Mouse (Mus musculus): ENCODE measurements at regions not wholly inside any gene's neighbourhood (a gene's known extent, or its start where the extent isn't known, plus 50 kb on each side); places are given as distances from the start of the nearest gene placed in this dataset.

- Histone ChIP-seq H3K36me3 (ENCODE audit: control insufficient read depth, insufficient read depth, low read length, poor library complexity, severe bottlenecking) (no peaks in the 10 kb centered on the region), H3K4me1 (ENCODE audit: control insufficient read depth, insufficient read depth, low read length) (no peaks in the 10 kb centered on the region), H3K9me3 (replicated peaks; ENCODE audit: control insufficient read depth, insufficient read depth, low read length, poor library complexity, severe bottlenecking) (no peaks in the 10 kb centered on the region), H3K27ac (ENCODE audit: insufficient read depth, low read length) (no peak overlapping the region), H3K4me3 (ENCODE audit: low read depth, low read length) (no peak overlapping the region), H3K9ac (ENCODE audit: low read depth, poor library complexity, severe bottlenecking) (no peak overlapping the region), H3K27me3 (ENCODE audit: control insufficient read depth, insufficient read depth, low read length, poor library complexity, severe bottlenecking) (no peaks in the 10 kb centered on the region)
- TF ChIP-seq CTCF (IDR thresholded peaks at IDR 0.05; ENCODE audit: low read depth, low read length) (no peak), EP300 (IDR thresholded peaks at IDR 0.05; ENCODE audit: insufficient read depth, low read depth, low read length) (no peak), POLR2A (IDR thresholded peaks at IDR 0.05; ENCODE audit: insufficient read depth, low read length) (no peak)
Observed at GRCm38 (mm10) chr5:118984797-118985408, 424.4 kb downstream of the Med13l start.

DNA sequence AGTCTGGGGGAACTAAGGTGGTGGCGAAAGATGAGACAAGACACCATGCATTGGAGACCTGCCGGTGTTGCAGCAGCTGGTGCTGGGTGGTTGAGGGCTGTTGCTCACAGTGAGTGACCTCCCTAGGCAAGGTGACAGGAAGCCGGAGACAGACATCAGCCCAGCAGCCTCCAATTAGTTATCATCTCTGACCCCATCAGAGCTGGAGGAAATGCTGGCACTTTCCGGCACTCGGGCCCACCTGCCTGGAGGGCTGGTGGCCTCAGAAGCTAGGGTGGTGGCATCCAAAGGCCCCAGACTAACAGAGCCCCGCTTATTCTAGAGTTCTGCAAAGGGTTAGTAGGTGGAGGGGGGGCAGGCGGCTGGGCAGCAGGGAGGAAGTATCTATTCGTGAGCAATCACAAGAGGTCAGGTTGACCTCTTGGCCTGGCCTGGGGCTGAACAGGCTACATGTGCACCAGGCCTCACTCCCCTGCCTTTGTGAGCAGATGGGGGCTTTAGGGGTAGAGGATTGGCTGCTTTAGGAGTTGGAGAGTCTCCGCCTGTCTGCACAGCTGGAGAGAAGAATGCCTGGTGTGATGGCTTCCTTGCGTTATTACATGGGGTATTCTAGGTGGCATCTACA is 427.0 kb downstream of the Med13l start:
- no peak overlapping the region for H3K4me3 ChIP-seq (ENCODE audit: low read depth, low read length)
- no peaks in the 10 kb centered on the region for H3K36me3 ChIP-seq (ENCODE audit: control insufficient read depth, insufficient read depth, low read length, poor library complexity, severe bottlenecking)
- TF ChIP-seq CTCF (IDR thresholded peaks at IDR 0.05; ENCODE audit: low read depth, low read length) (no peak), POLR2A (IDR thresholded peaks at IDR 0.05; ENCODE audit: insufficient read depth, low read length) (no peak), EP300 (IDR thresholded peaks at IDR 0.05; ENCODE audit: insufficient read depth, low read depth, low read length) (no peak)
- no peaks in the 10 kb centered on the region for H3K9me3 ChIP-seq (replicated peaks; ENCODE audit: control insufficient read depth, insufficient read depth, low read length, poor library complexity, severe bottlenecking)
- H3K27ac ChIP-seq (ENCODE audit: insufficient read depth, low read length) = no peak overlapping the region
- H3K4me1 ChIP-seq (ENCODE audit: control insufficient read depth, insufficient read depth, low read length) = no peaks in the 10 kb centered on the region
- no peak overlapping the region for H3K9ac ChIP-seq (ENCODE audit: low read depth, poor library complexity, severe bottlenecking)
- H3K27me3 ChIP-seq (ENCODE audit: control insufficient read depth, insufficient read depth, low read length, poor library complexity, severe bottlenecking) = no peaks in the 10 kb centered on the region

DNA sequence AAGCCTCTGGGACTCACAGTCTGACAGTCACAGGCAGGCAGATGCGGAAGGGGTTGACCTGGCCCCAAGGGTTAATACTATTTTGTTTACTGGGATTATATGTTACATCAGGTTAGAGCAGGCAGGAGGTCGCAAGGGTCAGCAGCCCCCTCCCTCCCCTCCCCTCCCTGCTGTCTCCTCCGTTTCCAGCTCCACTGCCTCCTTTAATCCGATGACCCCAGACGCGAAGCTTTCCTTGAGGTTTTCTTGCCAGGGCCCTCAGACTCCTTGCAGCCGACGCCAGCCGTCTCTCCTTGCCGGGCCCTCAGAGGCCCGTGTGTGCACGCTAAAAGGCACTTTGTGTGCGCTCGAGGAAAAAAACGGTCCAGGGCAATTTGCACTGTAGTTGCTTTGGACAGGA is 438.6 kb downstream of the Med13l start:
- no peaks in the 10 kb centered on the region for H3K9me3 ChIP-seq (replicated peaks; ENCODE audit: control insufficient read depth, insufficient read depth, low read length, poor library complexity, severe bottlenecking)
- TF ChIP-seq CTCF (IDR thresholded peaks at IDR 0.05; ENCODE audit: low read depth, low read length) (no peak), POLR2A (IDR thresholded peaks at IDR 0.05; ENCODE audit: insufficient read depth, low read length) (no peak), EP300 (IDR thresholded peaks at IDR 0.05; ENCODE audit: insufficient read depth, low read depth, low read length) (no peak)
- H3K4me3 ChIP-seq (ENCODE audit: low read depth, low read length) = no peak overlapping the region
- no peaks in the 10 kb centered on the region for H3K27me3 ChIP-seq (ENCODE audit: control insufficient read depth, insufficient read depth, low read length, poor library complexity, severe bottlenecking)
- no peaks in the 10 kb centered on the region for H3K36me3 ChIP-seq (ENCODE audit: control insufficient read depth, insufficient read depth, low read length, poor library complexity, severe bottlenecking)
- H3K27ac ChIP-seq (ENCODE audit: insufficient read depth, low read length) = no peak overlapping the region
- no peak overlapping the region for H3K9ac ChIP-seq (ENCODE audit: low read depth, poor library complexity, severe bottlenecking)
- no peaks in the 10 kb centered on the region for H3K4me1 ChIP-seq (ENCODE audit: control insufficient read depth, insufficient read depth, low read length)

- no peaks in the 10 kb centered on the region for H3K4me1 ChIP-seq (ENCODE audit: control insufficient read depth, insufficient read depth, low read length)
- peak overlapping the region; percentile 37 for H3K4me3 ChIP-seq (ENCODE audit: low read depth, low read length)
- H3K27ac ChIP-seq (ENCODE audit: insufficient read depth, low read length) = no peak overlapping the region
- peak overlapping the region; percentile 36; the same call in 1 of the 2 replicates for H3K9ac ChIP-seq (ENCODE audit: low read depth, poor library complexity, severe bottlenecking)
- no peaks in the 10 kb centered on the region for H3K27me3 ChIP-seq (ENCODE audit: control insufficient read depth, insufficient read depth, low read length, poor library complexity, severe bottlenecking)
- no peaks in the 10 kb centered on the region for H3K9me3 ChIP-seq (replicated peaks; ENCODE audit: control insufficient read depth, insufficient read depth, low read length, poor library complexity, severe bottlenecking)
- TF ChIP-seq POLR2A (IDR thresholded peaks at IDR 0.05; ENCODE audit: insufficient read depth, low read length) = no peak
- no peak for TF ChIP-seq EP300 (IDR thresholded peaks at IDR 0.05; ENCODE audit: insufficient read depth, low read depth, low read length)
- no peak for TF ChIP-seq CTCF (IDR thresholded peaks at IDR 0.05; ENCODE audit: low read depth, low read length)
- no peaks in the 10 kb centered on the region for H3K36me3 ChIP-seq (ENCODE audit: control insufficient read depth, insufficient read depth, low read length, poor library complexity, severe bottlenecking)
Observed at GRCm38 (mm10) chr5:119005825-119006471, 445.5 kb downstream of the Med13l start.

GRCm38 (mm10) chr5:119010048-119010447 is 449.6 kb downstream of the Med13l start:
- H3K9ac ChIP-seq (ENCODE audit: low read depth, poor library complexity, severe bottlenecking) = no peak overlapping the region
- H3K4me3 ChIP-seq (ENCODE audit: low read depth, low read length) = no peak overlapping the region
- H3K9me3 ChIP-seq (replicated peaks; ENCODE audit: control insufficient read depth, insufficient read depth, low read length, poor library complexity, severe bottlenecking) = no peaks in the 10 kb centered on the region
- no peaks in the 10 kb centered on the region for H3K4me1 ChIP-seq (ENCODE audit: control insufficient read depth, insufficient read depth, low read length)
- H3K27ac ChIP-seq (ENCODE audit: insufficient read depth, low read length) = no peak overlapping the region
- no peaks in the 10 kb centered on the region for H3K27me3 ChIP-seq (ENCODE audit: control insufficient read depth, insufficient read depth, low read length, poor library complexity, severe bottlenecking)
- H3K36me3 ChIP-seq (ENCODE audit: control insufficient read depth, insufficient read depth, low read length, poor library complexity, severe bottlenecking) = no peaks in the 10 kb centered on the region
- TF ChIP-seq CTCF (IDR thresholded peaks at IDR 0.05; ENCODE audit: low read depth, low read length) = no peak
- TF ChIP-seq EP300 (IDR thresholded peaks at IDR 0.05; ENCODE audit: insufficient read depth, low read depth, low read length) = no peak
- TF ChIP-seq POLR2A (IDR thresholded peaks at IDR 0.05; ENCODE audit: insufficient read depth, low read length) = no peak

DNA sequence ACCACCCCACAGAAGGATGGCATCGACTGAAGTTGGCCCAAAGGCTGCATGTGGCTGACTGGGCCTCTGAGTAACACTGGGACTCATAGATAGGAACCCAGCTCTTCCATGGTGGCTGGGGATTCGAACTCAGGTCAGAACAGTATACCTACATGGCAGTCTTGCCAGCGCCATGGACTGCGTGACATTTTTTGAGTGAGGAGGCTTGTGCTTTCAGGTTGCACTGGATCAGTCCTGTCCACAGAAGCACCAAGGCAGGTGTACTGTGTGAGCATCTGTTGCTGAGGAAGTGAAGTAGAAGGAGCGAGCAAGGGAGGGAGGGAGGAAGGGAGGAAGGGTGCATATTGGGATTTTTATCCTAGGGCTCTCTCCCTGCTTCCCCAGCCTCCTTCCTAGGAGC is 454.7 kb downstream of the Med13l start:
- Histone ChIP-seq H3K36me3 (ENCODE audit: control insufficient read depth, insufficient read depth, low read length, poor library complexity, severe bottlenecking) (no peaks in the 10 kb centered on the region), H3K27ac (ENCODE audit: insufficient read depth, low read length) (no peak overlapping the region), H3K27me3 (ENCODE audit: control insufficient read depth, insufficient read depth, low read length, poor library complexity, severe bottlenecking) (no peaks in the 10 kb centered on the region), H3K4me3 (ENCODE audit: low read depth, low read length) (no peak overlapping the region), H3K9ac (ENCODE audit: low read depth, poor library complexity, severe bottlenecking) (no peak overlapping the region), H3K4me1 (ENCODE audit: control insufficient read depth, insufficient read depth, low read length) (no peaks in the 10 kb centered on the region), H3K9me3 (replicated peaks; ENCODE audit: control insufficient read depth, insufficient read depth, low read length, poor library complexity, severe bottlenecking) (no peaks in the 10 kb centered on the region)
- no peak for TF ChIP-seq EP300 (IDR thresholded peaks at IDR 0.05; ENCODE audit: insufficient read depth, low read depth, low read length)

All from ES-Bruce4 (cell line).